Mouse (Mus musculus) urinary bladder, postnatal 36 days (tissue): ENCODE data around the gene Vps51.

ENCODE experiments used
- DNase-seq, 2 experiments: peaks; one replicate each; pipeline ENCODE4 v3.0.0; 2022; ENCODE audit warnings: low spot score in 2 of 2, mixed read lengths in 1 of 2

Gene Vps51

GRCm38 (mm10) chr19:6079983-6080480, 3.0 kb upstream of the Vps51 start, which contains the start of gene Tmem262:
Gene Tmem262, plus strand, starts transcription at chr19:6080033.
- no peak for DNase-seq

GRCm38 (mm10) chr19:6073889-6074288, 3.1 kb downstream of the Vps51 start:
- no peak for DNase-seq

- no peak for DNase-seq
These were observed 5.8 kb downstream of the Vps51 start for GRCm38 (mm10) chr19:6071261-6071660.

GRCm38 (mm10) chr19:6070571-6071250, 6.3 kb downstream of the Vps51 start:
- DNase-seq: no peak

- DNase-seq: no peak
These were observed 7.2 kb downstream of the Vps51 start for GRCm38 (mm10) chr19:6069851-6070250.

GRCm38 (mm10) chr19:6068951-6069350, 8.1 kb downstream of the Vps51 start:
- DNase-seq: no peak

- DNase-seq: peak; percentile 86 to 93
These were observed 9.2 kb downstream of the Vps51 start, which contains the start of gene Tm7sf2 for GRCm38 (mm10) chr19:6067724-6068415. Gene Tm7sf2, minus strand, starts transcription at chr19:6068373.

- peak; percentile 69 to 74 for DNase-seq
These were observed 9.9 kb downstream of the Vps51 start for GRCm38 (mm10) chr19:6067011-6067723.

GRCm38 (mm10) chr19:6066571-6066970, 10.5 kb downstream of the Vps51 start:
- DNase-seq: no peak

- no peak for DNase-seq
These were observed 13.9 kb downstream of the Vps51 start for GRCm38 (mm10) chr19:6063081-6063480.

- DNase-seq: no peak
These were observed 14.6 kb downstream of the Vps51 start for GRCm38 (mm10) chr19:6062418-6062817.

- no peak for DNase-seq
These were observed 15.3 kb downstream of the Vps51 start for GRCm38 (mm10) chr19:6061641-6062302.

GRCm38 (mm10) chr19:6061021-6061533, 16.0 kb downstream of the Vps51 start, which contains the start of gene Znhit2:
Gene Znhit2, plus strand, starts transcription at chr19:6061192.
- peak; percentile 91 to 95 for DNase-seq

- no peak for DNase-seq
These were observed 18.1 kb downstream of the Vps51 start for GRCm38 (mm10) chr19:6058966-6059365.

- DNase-seq: no peak
These were observed 18.5 kb downstream of the Vps51 start for GRCm38 (mm10) chr19:6058513-6058912.

GRCm38 (mm10) chr19:6057313-6058096, 19.5 kb downstream of the Vps51 start, which contains the start of the genes Mrpl49 and Fau:
Gene Mrpl49, minus strand, starts transcription at chr19:6057785.
Gene Fau, plus strand, starts transcription at chr19:6057844.
- peak; percentile 98 to 99 for DNase-seq

- no peak for DNase-seq
These were observed 20.3 kb downstream of the Vps51 start for GRCm38 (mm10) chr19:6056696-6057095.

- DNase-seq: no peak
These were observed 22.7 kb downstream of the Vps51 start for GRCm38 (mm10) chr19:6054296-6054695.

GRCm38 (mm10) chr19:6052516-6052915, 24.5 kb downstream of the Vps51 start:
- peak in 1 of 2 experiments; percentile 28 for DNase-seq

- DNase-seq: no peak
These were observed 28.2 kb downstream of the Vps51 start for GRCm38 (mm10) chr19:6048681-6049410.
